Mouse (Mus musculus): ENCODE measurements around the gene Skida1. TPM values are rescaled to one million over a fixed set of nuclear protein-coding genes. Genes with fewer than 3 reads are reported as not detected.

The Skida1 gene
- polyA plus RNA-seq, 2 experiments, result 0.27 to 0.60 TPM

GRCm38 (mm10) chr2:18064941-18065707 lies 16.3 kb upstream of the Skida1 start:
- peak overlapping the region; percentile 75 for H3K4me2 ChIP-seq (ENCODE audit: low read depth)
- H3K27ac ChIP-seq, result peak overlapping the region; percentile 95
- no peaks in the 10 kb centered on the region for H3K9me3 ChIP-seq (ENCODE audit: control insufficient read depth, low read length)
- H3K27me3 ChIP-seq (ENCODE audit: control insufficient read depth, insufficient read depth, low read length), result no peaks in the 10 kb centered on the region
- ATAC-seq (ENCODE audit: insufficient read depth) (peak; percentile 68), DNase-seq (ENCODE audit: low read depth in 3 of 3, low spot score in 3 of 3) (peak in 2 of 3 experiments; percentile 58 to 60)
- under 1% methylated on average over 62 of the region's 85 CpGs for WGBS (ENCODE audit: insufficient replicate concordance)
- peak overlapping the region; percentile 98 for H3K9ac ChIP-seq (replicated peaks)
- H3K36me3 ChIP-seq (replicated peaks; ENCODE audit: control insufficient read depth, insufficient read depth, low read depth), result peaks cover 10% of the 10 kb centered on the region
- peak overlapping the region; percentile 65 to 96 for H3K4me3 ChIP-seq (ENCODE audit: insufficient read depth in 1 of 2, low read depth in 2 of 2, low read length in 2 of 2)
- TF ChIP-seq CTCF (IDR thresholded peaks at IDR 0.05; ENCODE audit: low read depth) (no peak), EP300 (IDR thresholded peaks at IDR 0.05; ENCODE audit: low read depth) (no peak; the same call in 1 of the 2 replicates)
- peaks cover 7 to 9% of the 10 kb centered on the region in 2 experiments for H3K4me1 ChIP-seq (replicated peaks; ENCODE audit: control insufficient read depth in 2 of 2, insufficient read depth in 2 of 2, low read length in 1 of 2)

GRCm38 (mm10) chr2:18064356-18064858 lies 15.6 kb upstream of the Skida1 start:
- under 1% methylated on average over 52 of the region's 58 CpGs for WGBS (ENCODE audit: insufficient replicate concordance)
- peak; percentile 76 for DNase-seq (ENCODE audit: low read depth in 3 of 3, low spot score in 3 of 3)

GRCm38 (mm10) chr2:18063763-18064251 lies 15.0 kb upstream of the Skida1 start:
- 1% methylated on average over 18 of the region's 18 CpGs for WGBS (ENCODE audit: insufficient replicate concordance)
- peaks cover 7 to 12% of the 10 kb centered on the region in 2 experiments for H3K4me1 ChIP-seq (replicated peaks; ENCODE audit: control insufficient read depth in 2 of 2, insufficient read depth in 2 of 2, low read length in 1 of 2)
- peak overlapping the region; percentile 98 for H3K9ac ChIP-seq (replicated peaks)
- ATAC-seq (ENCODE audit: insufficient read depth) (peak; percentile 38), DNase-seq (ENCODE audit: low read depth in 3 of 3, low spot score in 3 of 3) (peak in 2 of 3 experiments; percentile 43 to 63)
- peak overlapping the region; percentile 65 to 96 for H3K4me3 ChIP-seq (ENCODE audit: insufficient read depth in 1 of 2, low read depth in 2 of 2, low read length in 2 of 2)
- no peaks in the 10 kb centered on the region for H3K9me3 ChIP-seq (ENCODE audit: control insufficient read depth, low read length)
- peaks cover 8% of the 10 kb centered on the region for H3K36me3 ChIP-seq (replicated peaks; ENCODE audit: control insufficient read depth, insufficient read depth, low read depth)
- 0 out of 2 replicates have a peak, but pooled peaks have one; percentile 24 for TF ChIP-seq EP300 (IDR thresholded peaks at IDR 0.05; ENCODE audit: low read depth)
- peak; percentile 31; the same call in 1 of the 2 replicates for TF ChIP-seq CTCF (IDR thresholded peaks at IDR 0.05; ENCODE audit: low read depth)
- H3K27me3 ChIP-seq (ENCODE audit: control insufficient read depth, insufficient read depth, low read length), result no peaks in the 10 kb centered on the region
- peak overlapping the region; percentile 75 for H3K4me2 ChIP-seq (ENCODE audit: low read depth)
- H3K27ac ChIP-seq, result peak overlapping the region; percentile 95

More at GRCm38 (mm10) chr2:18064356-18064858, 15.6 kb upstream of the Skida1 start:
- H3K9me3 ChIP-seq (ENCODE audit: control insufficient read depth, low read length), result no peaks in the 10 kb centered on the region
- peaks cover 9% of the 10 kb centered on the region for H3K36me3 ChIP-seq (replicated peaks; ENCODE audit: control insufficient read depth, insufficient read depth, low read depth)
- peak overlapping the region; percentile 65 to 96 for H3K4me3 ChIP-seq (ENCODE audit: insufficient read depth in 1 of 2, low read depth in 2 of 2, low read length in 2 of 2)
- H3K27ac ChIP-seq, result peak overlapping the region; percentile 95
- peak; percentile 89 for ATAC-seq (ENCODE audit: insufficient read depth)
- peak overlapping the region; percentile 75 for H3K4me2 ChIP-seq (ENCODE audit: low read depth)
- H3K9ac ChIP-seq (replicated peaks), result peak overlapping the region; percentile 98
- TF ChIP-seq EP300 (IDR thresholded peaks at IDR 0.05; ENCODE audit: low read depth), result no peak
- no peak for TF ChIP-seq CTCF (IDR thresholded peaks at IDR 0.05; ENCODE audit: low read depth)
- no peaks in the 10 kb centered on the region for H3K27me3 ChIP-seq (ENCODE audit: control insufficient read depth, insufficient read depth, low read length)
- peaks cover 7 to 9% of the 10 kb centered on the region in 2 experiments for H3K4me1 ChIP-seq (replicated peaks; ENCODE audit: control insufficient read depth in 2 of 2, insufficient read depth in 2 of 2, low read length in 1 of 2)

- H3K36me3 ChIP-seq (replicated peaks; ENCODE audit: control insufficient read depth, insufficient read depth, low read depth), result no peaks in the 10 kb centered on the region
- ATAC-seq (ENCODE audit: insufficient read depth) (no peak), DNase-seq (ENCODE audit: low read depth in 3 of 3, low spot score in 3 of 3) (no peak)
- no peak overlapping the region for H3K4me2 ChIP-seq (ENCODE audit: low read depth)
- 69% methylated on average over 1 of the region's 1 CpGs for WGBS (ENCODE audit: insufficient replicate concordance)
- H3K4me3 ChIP-seq (ENCODE audit: insufficient read depth in 1 of 2, low read depth in 2 of 2, low read length in 2 of 2), result no peak overlapping the region
- H3K27me3 ChIP-seq (ENCODE audit: control insufficient read depth, insufficient read depth, low read length), result no peaks in the 10 kb centered on the region
- no peak overlapping the region for H3K9ac ChIP-seq (replicated peaks)
- H3K27ac ChIP-seq, result no peak overlapping the region
- peaks cover 0 to 9% of the 10 kb centered on the region in 2 experiments; a peak in 2 of 4 replicates for H3K4me1 ChIP-seq (replicated peaks; ENCODE audit: control insufficient read depth in 2 of 2, insufficient read depth in 2 of 2, low read length in 1 of 2)
- TF ChIP-seq CTCF (IDR thresholded peaks at IDR 0.05; ENCODE audit: low read depth) (no peak), EP300 (IDR thresholded peaks at IDR 0.05; ENCODE audit: low read depth) (no peak)
- no peaks in the 10 kb centered on the region for H3K9me3 ChIP-seq (ENCODE audit: control insufficient read depth, low read length)
Observed at GRCm38 (mm10) chr2:18060396-18060795, 11.5 kb upstream of the Skida1 start.

- 66% methylated on average over 1 of the region's 1 CpGs for WGBS (ENCODE audit: insufficient replicate concordance)
- H3K4me3 ChIP-seq (ENCODE audit: insufficient read depth in 1 of 2, low read depth in 2 of 2, low read length in 2 of 2), result no peak overlapping the region
- no peak overlapping the region for H3K4me2 ChIP-seq (ENCODE audit: low read depth)
- H3K36me3 ChIP-seq (replicated peaks; ENCODE audit: control insufficient read depth, insufficient read depth, low read depth), result no peaks in the 10 kb centered on the region
- DNase-seq (ENCODE audit: low read depth in 3 of 3, low spot score in 3 of 3) (no peak), ATAC-seq (ENCODE audit: insufficient read depth) (no peak)
- no peak overlapping the region for H3K27ac ChIP-seq
- H3K4me1 ChIP-seq (replicated peaks; ENCODE audit: control insufficient read depth in 2 of 2, insufficient read depth in 2 of 2, low read length in 1 of 2), result peaks cover 5 to 10% of the 10 kb centered on the region in 2 experiments
- no peak overlapping the region for H3K9ac ChIP-seq (replicated peaks)
- H3K27me3 ChIP-seq (ENCODE audit: control insufficient read depth, insufficient read depth, low read length), result no peaks in the 10 kb centered on the region
- TF ChIP-seq EP300 (IDR thresholded peaks at IDR 0.05; ENCODE audit: low read depth), result no peak
- TF ChIP-seq CTCF (IDR thresholded peaks at IDR 0.05; ENCODE audit: low read depth), result no peak
- no peaks in the 10 kb centered on the region for H3K9me3 ChIP-seq (ENCODE audit: control insufficient read depth, low read length)
Observed at GRCm38 (mm10) chr2:18059891-18060290, 11.0 kb upstream of the Skida1 start.

All from liver, embryonic 14.5 days (tissue).